In the genomic region with DNA sequence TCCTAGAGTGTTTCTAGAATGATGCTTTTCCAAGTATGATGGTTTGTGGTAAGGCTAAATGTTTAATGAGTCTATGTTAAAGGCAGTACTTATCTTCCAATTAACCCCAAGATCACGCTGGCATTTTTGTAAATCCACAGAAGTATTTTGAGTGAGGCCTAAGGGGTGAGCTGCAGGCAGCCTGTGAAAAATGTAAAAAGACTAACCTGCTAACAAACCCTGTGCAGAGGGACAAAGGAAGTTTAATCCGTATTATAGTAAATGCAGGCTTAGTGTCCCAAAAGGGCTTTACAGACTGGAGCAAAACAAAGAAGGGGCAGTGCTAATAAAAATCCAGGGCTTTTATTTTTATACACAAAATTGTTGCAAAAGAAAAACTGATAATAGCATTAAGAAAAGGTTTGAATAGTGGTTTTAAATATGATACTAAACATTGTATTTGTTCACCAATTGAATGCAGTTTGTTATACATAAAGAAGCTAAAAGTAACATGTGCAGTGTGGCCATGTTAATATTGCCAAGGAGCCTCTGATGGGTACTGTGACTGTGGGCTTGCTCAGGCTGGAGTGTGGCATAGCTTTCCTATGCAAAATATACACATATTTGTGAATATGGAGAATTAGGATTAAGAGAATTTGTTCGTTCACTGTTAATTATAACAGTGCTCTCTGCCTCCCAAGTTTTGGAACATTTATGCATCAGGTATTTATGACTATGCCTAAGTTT, we compare ENCODE assay signal across 19 mouse cellular contexts. TPM values are rescaled to one million over a fixed set of nuclear protein-coding genes. Genes with fewer than 3 reads are reported as not detected.
"Had no signal": no experiment of that assay in that cellular context is flagged by ENCODE, and none has a peak within 500 bp of the region (broad histone marks: within the 10 kb centered on the region; RNA-seq: fewer than 3 reads in every experiment).

No protein-coding gene starts in this region.

- H3K36me3 ChIP-seq: limb, embryonic 15.5 days; liver, embryonic 12.5 days; lung, embryonic 15.5 days; neural tube, embryonic 12.5 days; stomach, embryonic 15.5 days had no signal

- H3K27me3 ChIP-seq: limb, embryonic 15.5 days; liver, embryonic 12.5 days; lung, embryonic 15.5 days; megakaryocyte, embryonic 14.5 days; neural tube, embryonic 12.5 days; stomach, embryonic 15.5 days had no signal

- H3K4me1 ChIP-seq: limb, embryonic 15.5 days; liver, embryonic 12.5 days; lung, embryonic 15.5 days; megakaryocyte, embryonic 14.5 days; neural tube, embryonic 12.5 days; stomach, embryonic 15.5 days had no signal

- H3K9me3 ChIP-seq: limb, embryonic 15.5 days; liver, embryonic 12.5 days; lung, embryonic 15.5 days; megakaryocyte, embryonic 14.5 days; neural tube, embryonic 12.5 days; stomach, embryonic 15.5 days had no signal

- H3K4me3 ChIP-seq: limb, embryonic 15.5 days; liver, embryonic 12.5 days; lung, embryonic 15.5 days; megakaryocyte, embryonic 14.5 days; neural tube, embryonic 12.5 days; stomach, embryonic 15.5 days had no signal

- DNase-seq: kidney, adult 9 months; kidney, postnatal 36 days; layer of hippocampus, adult 9-11 months; layer of hippocampus, postnatal 36 days; lung, postnatal 14 days; right cerebral cortex, postnatal 14 days; thymus, adult 2 months; thymus, postnatal 25 days had no signal

- H3K4me2 ChIP-seq: limb, embryonic 15.5 days; liver, embryonic 12.5 days; lung, embryonic 15.5 days; neural tube, embryonic 12.5 days; stomach, embryonic 15.5 days had no signal

- H3K27ac ChIP-seq: kidney, postnatal 0 days; limb, embryonic 15.5 days; liver, embryonic 12.5 days; lung, embryonic 15.5 days; macrophage; neural tube, embryonic 12.5 days; stomach, embryonic 15.5 days had no signal

- H3K9ac ChIP-seq: limb, embryonic 15.5 days; liver, embryonic 12.5 days; lung, embryonic 15.5 days; neural tube, embryonic 12.5 days; stomach, embryonic 15.5 days had no signal

- ATAC-seq: liver, embryonic 12.5 days had no signal

RNA-seq across cellular contexts. Expression of gene Mab21l2, which starts 24.3 kb away (rescaled TPM):
- total RNA-seq: layer of hippocampus, postnatal 36 days; monocyte, adult 5-6 weeks; neutrophil, adult 5-6 weeks had no signal
- polyA plus RNA-seq: macrophage; spleen, adult 2 months had no signal
